Mouse (Mus musculus): ENCODE data around the gene Dhodh.

GRCm38 (mm10) chr8:109585652-109586051 is 22.8 kb downstream of the Dhodh start:
- TF ChIP-seq CTCF (IDR thresholded peaks at IDR 0.05; ENCODE audit: control insufficient read depth, insufficient read depth, insufficient read length) (no peak), MAX (IDR thresholded peaks at IDR 0.05) (no peak), MYOD1 (IDR thresholded peaks at IDR 0.05; ENCODE audit: control insufficient read depth, insufficient read length, low read depth) (no peak), CEBPB (IDR thresholded peaks at IDR 0.05; ENCODE audit: low read depth) (no peak), USF1 (IDR thresholded peaks at IDR 0.05; ENCODE audit: low read depth) (no peak)
